Mouse (Mus musculus) adipose tissue, adult 10 weeks (tissue): ENCODE results near the gene Cat. TPM values are rescaled to one million over a fixed set of nuclear protein-coding genes. Genes with fewer than 3 reads are reported as not detected.

Experiments
- polyA plus RNA-seq: library from polyadenylated mRNA; stranded (reverse); fragments of 350-450 nt; fragmentation: Illumina TruSeq; extraction: RNeasy Lipid Tissue Mini Kit (QIAGEN cat#74804); gene quantifications from one replicate; pipeline ENCODE4 v1.2.3, GENCODE M21; 2014; ENCODE audit warnings: low read depth, low replicate concordance

Cat gene
- polyA plus RNA-seq: 212 TPM

DNA sequence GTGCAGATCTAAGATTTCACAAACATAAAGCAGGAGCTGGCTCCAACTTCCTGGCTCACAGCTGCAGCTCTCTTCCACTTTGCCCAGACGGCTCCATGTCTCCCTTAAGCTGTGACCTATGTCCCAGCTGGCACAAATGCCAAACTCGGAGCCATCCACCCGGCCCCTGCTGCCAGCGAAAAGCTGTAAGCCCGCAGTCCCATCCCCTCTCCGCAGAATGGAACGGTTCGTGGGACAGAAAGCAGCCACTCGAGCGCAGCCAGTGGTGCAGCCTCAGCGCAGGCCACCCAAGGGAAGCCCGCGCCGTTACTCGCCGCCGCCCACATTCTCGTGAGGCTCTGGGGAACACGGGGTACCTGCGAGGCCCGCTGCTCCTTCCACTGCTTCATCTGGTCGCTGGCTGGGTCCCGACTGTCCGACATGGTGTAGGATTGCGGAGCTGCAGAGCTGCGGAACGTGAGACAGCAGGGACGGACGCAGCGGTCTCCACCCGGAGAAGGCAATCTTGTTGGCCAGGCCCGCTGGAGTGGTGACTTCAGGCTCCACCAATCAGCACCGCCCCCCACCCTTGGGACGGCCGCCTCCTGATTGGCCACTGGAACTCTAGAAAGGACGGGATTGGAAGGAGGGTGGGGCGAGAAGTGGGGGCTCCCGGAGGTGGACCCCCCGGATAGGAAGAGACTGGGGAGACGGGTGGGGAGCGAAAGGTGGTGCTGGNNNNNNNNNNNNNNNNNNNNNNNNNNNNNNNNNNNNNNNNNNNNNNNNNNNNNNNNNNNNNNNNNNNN lies at the start of gene Cat:
Cat (minus strand) TSS at position 544 of the 785 bp plus-strand sequence.

DNA sequence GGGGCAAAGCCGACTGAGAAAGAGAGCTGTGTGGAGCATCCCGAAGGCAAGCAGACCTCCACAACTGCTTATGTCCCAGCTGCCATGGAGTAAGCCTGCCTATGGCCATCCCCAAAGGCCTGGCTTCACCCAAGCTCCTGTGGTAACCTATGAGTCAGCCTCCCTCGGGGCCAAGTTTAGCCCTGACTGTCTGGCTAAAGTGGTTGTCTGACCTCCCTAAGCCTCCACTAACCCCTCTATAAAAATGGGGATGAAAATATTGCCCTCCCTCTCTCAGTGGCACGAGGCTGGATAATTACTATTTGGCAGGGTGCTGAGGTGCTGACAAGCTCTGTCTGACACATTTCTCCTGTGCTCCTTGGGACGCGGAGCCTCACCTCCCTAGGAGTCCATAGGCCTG lies 73.6 kb downstream of the Cat start, which contains the start of gene Elf5:
Elf5 (plus strand) TSS at position 341 of the 400 bp plus-strand sequence.

Other genes starting within 250 kb of the Cat start
- gene Ehf, start 181.9 kb downstream of the Cat start, polyA plus RNA-seq: 66.0 TPM
- 3.5 TPM for gene Elf5, start 73.5 kb downstream of the Cat start, polyA plus RNA-seq
- gene Abtb2, start 81.2 kb upstream of the Cat start, polyA plus RNA-seq: 1.1 TPM